ENCODE assay signal across 20 mouse cellular contexts in the genomic region with DNA sequence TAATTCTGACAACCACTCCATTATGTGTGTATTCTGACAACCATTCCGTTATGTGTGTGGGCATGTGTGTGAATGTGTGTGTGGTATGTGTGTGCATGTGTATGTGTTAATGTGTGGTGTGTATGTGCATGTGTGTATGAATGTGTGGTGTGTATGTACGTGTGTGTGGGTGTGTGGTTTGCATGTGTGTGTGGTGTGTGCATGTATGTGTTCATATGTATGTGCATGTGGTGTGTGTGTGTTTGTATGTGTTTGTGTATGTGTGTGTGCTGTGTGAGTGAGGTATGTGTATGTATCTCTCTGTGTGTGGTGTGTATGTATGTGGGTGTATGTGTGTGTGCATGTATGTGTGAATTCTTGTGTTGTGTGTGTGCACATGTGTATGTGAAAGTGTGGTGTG. TPM values are rescaled to one million over a fixed set of nuclear protein-coding genes. Genes with fewer than 3 reads are reported as not detected.
A peak's percentile ranks its signal among the peaks of the same experiment; 100 is the strongest.
DNase-seq lines count a peak whose midpoint lies in the region; TF ChIP-seq lines count a peak whose summit lies in the region.
"Had no signal": no experiment of that assay in that cellular context is flagged by ENCODE, and none has a peak within 500 bp of the region (broad histone marks: within the 10 kb centered on the region; RNA-seq: fewer than 3 reads in every experiment).

No protein-coding gene starts in this region.

- 0 out of 2 replicates have a peak, but pooled peaks cover 2% of the 10 kb centered on the region for H3K27me3 ChIP-seq in heart, adult 2 months (ENCODE audit: control insufficient read depth, insufficient read depth, low read length)
- no peaks in the 10 kb centered on the region for H3K27me3 ChIP-seq in heart, embryonic 10.5 days (ENCODE audit: insufficient read depth, poor library complexity, severe bottlenecking)
- H3K27me3 ChIP-seq in embryonic facial prominence, embryonic 10.5 days (replicated peaks; ENCODE audit: low read depth, poor library complexity, severe bottlenecking), result no peaks in the 10 kb centered on the region
- no peaks in the 10 kb centered on the region for H3K27me3 ChIP-seq in myocyte (ENCODE audit: control insufficient read depth, insufficient read depth, insufficient read length)
- H3K27me3 ChIP-seq: CH12.LX; embryonic facial prominence, embryonic 12.5 days; heart, embryonic 15.5 days; hindbrain, embryonic 13.5 days had no signal

- no peaks in the 10 kb centered on the region for H3K36me3 ChIP-seq in heart, adult 2 months (ENCODE audit: control insufficient read depth, insufficient read depth, low read length)
- H3K36me3 ChIP-seq in heart, embryonic 10.5 days, result no peaks in the 10 kb centered on the region
- H3K36me3 ChIP-seq in embryonic facial prominence, embryonic 10.5 days (replicated peaks), result no peaks in the 10 kb centered on the region
- H3K36me3 ChIP-seq in myocyte (ENCODE audit: control insufficient read depth, insufficient read depth), result peaks cover 7% of the 10 kb centered on the region
- H3K36me3 ChIP-seq: embryonic facial prominence, embryonic 12.5 days; forebrain, embryonic 10.5 days; heart, embryonic 15.5 days had no signal

- DNase-seq in heart, adult 2 months, result no peak
- no peak for DNase-seq in heart, embryonic 10.5 days (ENCODE audit: low spot score)
- DNase-seq in right cerebral cortex, postnatal 10 days (ENCODE audit: low spot score in 2 of 2), result peak; percentile 8 to 11
- no peak for DNase-seq in right cerebral cortex, adult 2 months (ENCODE audit: low spot score in 2 of 2)
- peak; percentile 2 for DNase-seq in embryonic facial prominence, embryonic 10.5 days (ENCODE audit: low spot score)
- no peak for DNase-seq in cerebellum, adult 9-10 months
- DNase-seq: adrenal gland, adult 8-10 months; adrenal gland, postnatal 36 days; cerebellum, adult 2 months; cerebellum, postnatal 14 days; embryo, embryonic 11 days; gastrocnemius, postnatal 14 days; heart, postnatal 14 days had no signal

- no peak overlapping the region for H3K27ac ChIP-seq in heart, adult 2 months
- H3K27ac ChIP-seq in heart, embryonic 10.5 days, result no peak overlapping the region
- no peak overlapping the region for H3K27ac ChIP-seq in embryonic facial prominence, embryonic 10.5 days (replicated peaks)
- H3K27ac ChIP-seq: embryonic facial prominence, embryonic 12.5 days; forebrain, embryonic 10.5 days; heart, embryonic 15.5 days; hindbrain, postnatal 0 days had no signal

- WGBS in heart, adult 2 months, result 81% methylated on average over 2 of the region's 2 CpGs
- 84% methylated on average over 2 of the region's 2 CpGs for WGBS in heart, embryonic 10.5 days
- 84% methylated on average over 2 of the region's 2 CpGs for WGBS in embryonic facial prominence, embryonic 10.5 days

- H3K9ac ChIP-seq in heart, adult 2 months (ENCODE audit: low read depth, low read length), result 0 out of 2 replicates have a peak overlapping the region, but pooled peaks have one; percentile 20
- H3K9ac ChIP-seq: embryonic facial prominence, embryonic 12.5 days; heart, embryonic 15.5 days; hindbrain, embryonic 13.5 days had no signal

- H3ac ChIP-seq in myocyte (ENCODE audit: control insufficient read depth, insufficient read length), result no peak overlapping the region

- no peaks in the 10 kb centered on the region for H3K4me1 ChIP-seq in heart, adult 2 months (ENCODE audit: control insufficient read depth, insufficient read depth, low read length)
- H3K4me1 ChIP-seq in heart, embryonic 10.5 days, result no peaks in the 10 kb centered on the region
- H3K4me1 ChIP-seq in embryonic facial prominence, embryonic 10.5 days, result no peaks in the 10 kb centered on the region
- H3K4me1 ChIP-seq: embryonic facial prominence, embryonic 12.5 days; heart, embryonic 15.5 days; hindbrain, embryonic 13.5 days had no signal

- no peak for TF ChIP-seq EP300 in heart, adult 2 months (IDR thresholded peaks at IDR 0.05; ENCODE audit: insufficient read depth, low read depth, low read length)

- no peak overlapping the region for H3K4me3 ChIP-seq in heart, adult 2 months
- H3K4me3 ChIP-seq in heart, embryonic 10.5 days, result no peak overlapping the region
- no peak overlapping the region for H3K4me3 ChIP-seq in embryonic facial prominence, embryonic 10.5 days
- no peak overlapping the region for H3K4me3 ChIP-seq in myocyte
- H3K4me3 ChIP-seq: embryonic facial prominence, embryonic 12.5 days; forebrain, embryonic 10.5 days; heart, embryonic 15.5 days; hindbrain, embryonic 13.5 days had no signal

- H3K79me2 ChIP-seq in heart, adult 2 months (replicated peaks; ENCODE audit: control insufficient read depth, insufficient read depth, low read length), result no peaks in the 10 kb centered on the region; the same call in 1 of the 2 replicates
- no peaks in the 10 kb centered on the region for H3K79me2 ChIP-seq in myocyte (ENCODE audit: control insufficient read depth, insufficient read depth)

- H3K9me3 ChIP-seq in heart, embryonic 10.5 days, result no peaks in the 10 kb centered on the region
- no peaks in the 10 kb centered on the region for H3K9me3 ChIP-seq in embryonic facial prominence, embryonic 10.5 days
- H3K9me3 ChIP-seq: embryonic facial prominence, embryonic 12.5 days; forebrain, embryonic 10.5 days; heart, embryonic 15.5 days; hindbrain, embryonic 13.5 days had no signal

- intact Hi-C loops in heart, adult 2 months (cut with DNase I), result no loop called here

- no peak for TF ChIP-seq POLR2A in heart, adult 2 months (IDR thresholded peaks at IDR 0.05; ENCODE audit: insufficient read depth, low read depth, low read length)
- peak; percentile 27 for TF ChIP-seq POLR2A in myocyte (IDR thresholded peaks at IDR 0.05; ENCODE audit: insufficient read length, low read depth)

- H3K4me2 ChIP-seq in myocyte (ENCODE audit: low read depth), result no peak overlapping the region
- H3K4me2 ChIP-seq: embryonic facial prominence, embryonic 12.5 days; heart, embryonic 15.5 days; hindbrain, embryonic 13.5 days had no signal

- TF ChIP-seq CTCF in heart, adult 2 months (IDR thresholded peaks at IDR 0.05), result no peak

TF ChIP-seq in myocyte, 11 proteins besides CTCF, POLR2A, EP300 and RAD21:
- TF ChIP-seq POLR2AphosphoS2 (IDR thresholded peaks at IDR 0.05; ENCODE audit: insufficient read length, low read depth) (peak; percentile 85), TCF3 (IDR thresholded peaks at IDR 0.05; ENCODE audit: insufficient read length, low read depth) (no peak)
TF ChIP-seq in myocyte: peak in this region for 1.

RNA-seq across cellular contexts. Expression of gene Ttc12, which starts 13.9 kb away (rescaled TPM):
- 10 to 100 TPM in 1 of 2 experiments, 1 to 10 TPM in 1; 8.9 to 10.6 TPM for total RNA-seq in heart, adult 2 months (2021)
- polyA plus RNA-seq in heart, adult 2 months (2012; rRNA removed), result 9.5 and 16.7 TPM in 2 replicates
- 2.0 and 2.7 TPM in 2 replicates for polyA plus RNA-seq in heart, embryonic 10.5 days (2016; fragmentation: Nextera tagmentation; extraction: Ambion mirVana)
- polyA plus RNA-seq in embryonic facial prominence, embryonic 10.5 days (2016; fragmentation: Nextera tagmentation; extraction: Ambion mirVana), result 1.4 and 1.6 TPM in 2 replicates
- polyA plus RNA-seq in myocyte (2012; fragmentation: generic; extraction: Trizol), result 4.1 TPM

Comparison
In these comparisons a context has a peak if more than half of its experiments do, and no peak if none do; other contexts are left out.
1. DNase-seq: peak in right cerebral cortex, postnatal 10 days (2 of 2) and embryonic facial prominence, embryonic 10.5 days (single experiment); none in heart, adult 2 months (0 of 2), heart, embryonic 10.5 days (single experiment), right cerebral cortex, adult 2 months (0 of 2) and cerebellum, adult 9-10 months (single experiment).